Mouse (Mus musculus): ENCODE results near the gene Eef1a1. TPM values are rescaled to one million over a fixed set of nuclear protein-coding genes. Genes with fewer than 3 reads are reported as not detected.
A peak's percentile ranks its signal among the peaks of the same experiment; 100 is the strongest.

Eef1a1 gene
- polyA plus RNA-seq (2012; rRNA removed), result 7,521 and 9,083 TPM in 2 replicates
- 6,070 and 6,314 TPM in 2 replicates for polyA plus RNA-seq (2014; fragmentation: Nextera tagmentation; extraction: Ambion mirVana)

DNA sequence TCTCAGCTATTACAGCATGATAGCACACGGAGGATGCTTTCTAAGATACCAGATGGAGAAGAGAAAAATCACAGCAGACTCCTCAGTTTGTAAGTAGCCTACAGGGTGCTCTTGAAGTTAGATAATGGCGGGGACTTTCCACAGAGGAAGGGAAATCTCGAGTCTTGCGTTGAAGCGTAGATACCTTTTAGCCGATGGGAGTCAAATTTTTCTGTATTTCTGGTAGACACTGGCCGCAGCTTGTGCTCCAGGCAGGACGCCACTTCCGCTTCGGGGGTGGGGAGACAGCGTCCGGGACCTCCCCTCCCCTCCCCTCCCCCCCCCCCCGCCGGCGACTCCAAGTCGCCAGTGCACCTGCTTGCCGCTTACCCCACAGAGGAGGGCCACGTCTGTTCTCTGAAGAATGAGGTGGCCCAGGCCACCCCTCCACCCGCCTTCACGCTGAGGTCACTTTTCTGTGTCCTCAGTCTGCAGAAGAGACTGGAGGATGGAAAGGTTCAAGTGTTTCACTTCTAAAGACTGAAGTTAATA, at the start of gene Eef1a1:
TSS of gene Eef1a1 (minus strand) at position 262 of the 531 bp plus-strand sequence.
- DNase-seq (ENCODE audit: low spot score) (no peak), ATAC-seq (ENCODE audit: low FRiP score, low read depth) (peak; percentile 82)
- 4% methylated on average over 14 of the region's 20 CpGs for WGBS

GRCm38 (mm10) chr9:78538421-78538820, 49.5 kb upstream of the Eef1a1 start:
- H3K4me2 ChIP-seq (replicated peaks; ENCODE audit: low read depth, low read length, severe bottlenecking), result no peak overlapping the region
- H3K4me3 ChIP-seq (replicated peaks; ENCODE audit: low read length), result no peak overlapping the region
- no peaks in the 10 kb centered on the region for H3K4me1 ChIP-seq (ENCODE audit: control insufficient read depth, insufficient read depth, low read length)
- WGBS, result 58% methylated on average over 6 of the region's 6 CpGs
- ATAC-seq (ENCODE audit: low FRiP score, low read depth) (peak; percentile 77), DNase-seq (ENCODE audit: low spot score) (peak; percentile 25)
- no peaks in the 10 kb centered on the region for H3K9me3 ChIP-seq (ENCODE audit: control insufficient read depth, low read length)
- H3K9ac ChIP-seq (ENCODE audit: low read depth, low read length, severe bottlenecking), result no peak overlapping the region
- TF ChIP-seq POLR2A (IDR thresholded peaks at IDR 0.05; ENCODE audit: borderline replicate concordance, extremely low read depth, insufficient read depth, insufficient read length), result no peak
- H3K36me3 ChIP-seq (ENCODE audit: control insufficient read depth, insufficient read depth, low read length), result no peaks in the 10 kb centered on the region
- no peak overlapping the region; the same call in 1 of the 2 replicates for H3K27ac ChIP-seq (replicated peaks; ENCODE audit: low read depth, low read length)
- no peaks in the 10 kb centered on the region for H3K27me3 ChIP-seq (ENCODE audit: control insufficient read depth, insufficient read depth, low read length)

More for the DNA sequence above, at the start of gene Eef1a1:
- Histone ChIP-seq H3K9ac (ENCODE audit: low read depth, low read length, severe bottlenecking) (peak within 1 kb of the TSS; percentile 65), H3K27ac (replicated peaks; ENCODE audit: low read depth, low read length) (0 out of 2 replicates have a peak within 1 kb of the TSS, but pooled peaks have one; percentile 9), H3K4me3 (replicated peaks; ENCODE audit: low read length) (peak within 1 kb of the TSS; percentile 37), H3K36me3 (ENCODE audit: control insufficient read depth, insufficient read depth, low read length) (no peaks in the 10 kb centered on the region), H3K4me1 (ENCODE audit: control insufficient read depth, insufficient read depth, low read length) (no peaks in the 10 kb centered on the region), H3K9me3 (ENCODE audit: control insufficient read depth, low read length) (no peaks in the 10 kb centered on the region), H3K27me3 (ENCODE audit: control insufficient read depth, insufficient read depth, low read length) (no peaks in the 10 kb centered on the region), H3K4me2 (replicated peaks; ENCODE audit: low read depth, low read length, severe bottlenecking) (peak within 1 kb of the TSS; percentile 60)
- no peak for TF ChIP-seq POLR2A (IDR thresholded peaks at IDR 0.05; ENCODE audit: borderline replicate concordance, extremely low read depth, insufficient read depth, insufficient read length)

- DNase-seq (ENCODE audit: low spot score), result no peak
- WGBS, result 79% methylated on average over 9 of the region's 9 CpGs
These were observed 48.4 kb upstream of the Eef1a1 start for GRCm38 (mm10) chr9:78537154-78537873.

GRCm38 (mm10) chr9:78534606-78535005, 45.7 kb upstream of the Eef1a1 start:
- Histone ChIP-seq H3K9ac (ENCODE audit: low read depth, low read length, severe bottlenecking) (no peak overlapping the region), H3K27me3 (ENCODE audit: control insufficient read depth, insufficient read depth, low read length) (no peaks in the 10 kb centered on the region), H3K4me1 (ENCODE audit: control insufficient read depth, insufficient read depth, low read length) (no peaks in the 10 kb centered on the region), H3K4me3 (replicated peaks; ENCODE audit: low read length) (no peak overlapping the region), H3K36me3 (ENCODE audit: control insufficient read depth, insufficient read depth, low read length) (no peaks in the 10 kb centered on the region), H3K9me3 (ENCODE audit: control insufficient read depth, low read length) (no peaks in the 10 kb centered on the region), H3K27ac (replicated peaks; ENCODE audit: low read depth, low read length) (no peak overlapping the region), H3K4me2 (replicated peaks; ENCODE audit: low read depth, low read length, severe bottlenecking) (no peak overlapping the region)
- WGBS, result 93% methylated on average over 7 of the region's 7 CpGs
- no peak for DNase-seq (ENCODE audit: low spot score)
- ATAC-seq (ENCODE audit: low FRiP score, low read depth), result no peak
- no peak for TF ChIP-seq POLR2A (IDR thresholded peaks at IDR 0.05; ENCODE audit: borderline replicate concordance, extremely low read depth, insufficient read depth, insufficient read length)

More at GRCm38 (mm10) chr9:78537154-78537873, 48.4 kb upstream of the Eef1a1 start:
- H3K27ac ChIP-seq (replicated peaks; ENCODE audit: low read depth, low read length), result no peak overlapping the region
- H3K4me3 ChIP-seq (replicated peaks; ENCODE audit: low read length), result no peak overlapping the region
- no peak overlapping the region for H3K4me2 ChIP-seq (replicated peaks; ENCODE audit: low read depth, low read length, severe bottlenecking)
- no peak for TF ChIP-seq POLR2A (IDR thresholded peaks at IDR 0.05; ENCODE audit: borderline replicate concordance, extremely low read depth, insufficient read depth, insufficient read length)
- no peaks in the 10 kb centered on the region for H3K27me3 ChIP-seq (ENCODE audit: control insufficient read depth, insufficient read depth, low read length)
- H3K9me3 ChIP-seq (ENCODE audit: control insufficient read depth, low read length), result no peaks in the 10 kb centered on the region
- no peak for ATAC-seq (ENCODE audit: low FRiP score, low read depth)
- no peak overlapping the region for H3K9ac ChIP-seq (ENCODE audit: low read depth, low read length, severe bottlenecking)
- no peaks in the 10 kb centered on the region for H3K36me3 ChIP-seq (ENCODE audit: control insufficient read depth, insufficient read depth, low read length)
- H3K4me1 ChIP-seq (ENCODE audit: control insufficient read depth, insufficient read depth, low read length), result no peaks in the 10 kb centered on the region

DNA sequence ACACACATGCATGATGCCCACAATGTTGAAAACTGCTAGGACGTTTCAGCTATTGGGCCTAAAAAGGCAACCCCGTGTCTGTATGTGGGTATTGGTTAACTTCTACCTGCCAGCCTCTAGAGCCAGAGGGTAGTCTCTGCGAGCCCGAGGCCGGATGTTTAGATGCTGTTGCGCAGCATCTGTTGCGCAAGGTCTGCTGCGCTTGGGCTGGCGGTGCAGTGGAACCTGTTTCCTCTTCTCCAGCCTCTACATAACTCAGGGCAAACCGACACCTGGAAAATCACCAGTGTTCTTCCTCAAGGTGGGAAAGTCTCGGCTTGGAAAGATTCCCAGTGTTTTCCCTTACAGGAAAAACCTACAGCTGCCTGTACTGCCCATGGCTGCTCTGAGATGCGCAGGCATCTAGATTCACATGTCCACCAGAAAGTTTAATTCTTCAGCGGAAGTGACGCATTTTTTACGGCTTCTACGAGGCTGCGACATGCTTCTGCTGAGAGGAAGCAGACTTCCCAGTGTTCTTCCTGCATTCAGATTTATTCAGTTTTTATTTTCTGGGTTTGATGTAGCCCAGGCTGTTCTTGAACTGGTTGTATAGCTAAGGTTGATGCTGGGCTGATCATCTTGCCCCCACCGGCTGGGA, 44.5 kb upstream of the Eef1a1 start:
- DNase-seq (ENCODE audit: low spot score) (no peak), ATAC-seq (ENCODE audit: low FRiP score, low read depth) (no peak)
- no peaks in the 10 kb centered on the region for H3K36me3 ChIP-seq (ENCODE audit: control insufficient read depth, insufficient read depth, low read length)
- no peak for TF ChIP-seq POLR2A (IDR thresholded peaks at IDR 0.05; ENCODE audit: borderline replicate concordance, extremely low read depth, insufficient read depth, insufficient read length)
- H3K27ac ChIP-seq (replicated peaks; ENCODE audit: low read depth, low read length), result no peak overlapping the region
- no peaks in the 10 kb centered on the region; the same call in 1 of the 2 replicates for H3K4me1 ChIP-seq (ENCODE audit: control insufficient read depth, insufficient read depth, low read length)
- no peak overlapping the region for H3K4me2 ChIP-seq (replicated peaks; ENCODE audit: low read depth, low read length, severe bottlenecking)
- H3K9ac ChIP-seq (ENCODE audit: low read depth, low read length, severe bottlenecking), result no peak overlapping the region
- no peak overlapping the region for H3K4me3 ChIP-seq (replicated peaks; ENCODE audit: low read length)
- no peaks in the 10 kb centered on the region for H3K27me3 ChIP-seq (ENCODE audit: control insufficient read depth, insufficient read depth, low read length)
- 63% methylated on average over 18 of the region's 18 CpGs for WGBS
- H3K9me3 ChIP-seq (ENCODE audit: control insufficient read depth, low read length), result no peaks in the 10 kb centered on the region
